Mouse (Mus musculus) neural tube, embryonic 13.5 days (tissue): ENCODE measurements at regions not wholly inside any gene's neighbourhood (a gene's known extent, or its start where the extent isn't known, plus 50 kb on each side); places are given as distances from the start of the nearest gene placed in this dataset.
A peak's percentile ranks its signal among the peaks of the same experiment; 100 is the strongest.

Experiments
- ATAC-seq: fragments of 200-750 bp; cut with Nextera tagmentation; 2 replicates; pipeline ENCODE4 v1.8.0; 2017; ENCODE audit warnings: low read depth, mild to moderate bottlenecking, moderate TSS enrichment, moderate library complexity
- H3K27ac ChIP-seq: fragments of 300-500 bp; sonication (generic); replicated peaks from 2 replicates; pipeline ENCODE4 v1.5.1; 2015; ENCODE audit warnings: moderate library complexity, mild to moderate bottlenecking, inconsistent platforms
- H3K27me3 ChIP-seq: fragments of 300-500 bp; sonication (generic); 2 replicates; pipeline ENCODE4 v1.6.1; 2015; ENCODE audit warnings: mild to moderate bottlenecking, inconsistent platforms
- H3K36me3 ChIP-seq: fragments of 300-500 bp; sonication (generic); 2 replicates; pipeline ENCODE4 v1.6.1; 2015; ENCODE audit warnings: mild to moderate bottlenecking, inconsistent platforms
- H3K4me1 ChIP-seq: fragments of 300-500 bp; sonication (generic); replicated peaks from 2 replicates; pipeline ENCODE4 v1.6.1; 2015; ENCODE audit warnings: inconsistent platforms
- H3K4me2 ChIP-seq: fragments of 300-500 bp; sonication (generic); 2 replicates; pipeline ENCODE4 v1.6.1; 2015; ENCODE audit warnings: inconsistent platforms, mild to moderate bottlenecking, moderate library complexity
- H3K4me3 ChIP-seq: fragments of 300-500 bp; sonication (generic); 2 replicates; pipeline ENCODE4 v1.5.1; 2015; ENCODE audit warnings: mild to moderate bottlenecking, inconsistent platforms
- H3K9ac ChIP-seq: fragments of 300-500 bp; sonication (generic); 2 replicates; pipeline ENCODE4 v1.6.1; 2015; ENCODE audit warnings: moderate library complexity, mild to moderate bottlenecking, inconsistent platforms
- H3K9me3 ChIP-seq: fragments of 300-500 bp; sonication (generic); 2 replicates; pipeline ENCODE4 v1.6.1; 2016; ENCODE audit warnings: inconsistent platforms
- WGBS: fragments of 180-500 bp; shearing (Covaris S2); methylation state at CpG from one replicate; pipeline ENCODE4 v1.1.7; 2015; 5-methylcytosine and 5-hydroxymethylcytosine counted together

DNA sequence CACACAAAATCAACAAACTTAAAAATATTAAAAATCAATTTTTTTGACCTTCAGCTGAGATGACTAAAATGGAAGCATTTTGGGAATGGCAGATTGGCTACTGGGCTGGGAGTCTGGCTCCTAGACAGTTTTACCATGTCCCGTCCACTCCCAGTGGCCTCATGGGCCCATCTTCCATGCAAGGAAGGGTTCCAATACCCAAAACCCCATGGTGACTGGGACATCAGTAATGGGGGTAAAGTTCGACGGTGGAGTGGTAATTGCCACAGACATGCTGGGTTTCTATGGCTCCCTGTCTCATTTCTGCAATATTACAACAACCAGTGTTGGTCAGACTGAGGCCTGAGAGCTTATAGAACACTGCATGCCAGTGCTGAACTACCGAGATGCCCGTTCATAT is 82.2 kb downstream of the Il20rb start:
- 92% methylated on average over 5 of the region's 5 CpGs for WGBS

GRCm38 (mm10) chr9:100400366-100400765 is 86.2 kb downstream of the Il20rb start:
- no peaks in the 10 kb centered on the region for H3K4me1 ChIP-seq
- ATAC-seq, result peak; percentile 77
- WGBS, result 23% methylated on average over 8 of the region's 8 CpGs
- no peak overlapping the region for H3K4me2 ChIP-seq
- H3K27ac ChIP-seq, result no peak overlapping the region
- peaks cover 3% of the 10 kb centered on the region; the same call in 1 of the 2 replicates for H3K27me3 ChIP-seq
- H3K9me3 ChIP-seq, result no peaks in the 10 kb centered on the region
- no peak overlapping the region for H3K9ac ChIP-seq
- H3K36me3 ChIP-seq, result no peaks in the 10 kb centered on the region
- no peak overlapping the region for H3K4me3 ChIP-seq

More for the DNA sequence above, 82.2 kb downstream of the Il20rb start:
- H3K9ac ChIP-seq, result no peak overlapping the region
- no peak overlapping the region for H3K4me3 ChIP-seq
- no peaks in the 10 kb centered on the region for H3K4me1 ChIP-seq
- no peaks in the 10 kb centered on the region for H3K27me3 ChIP-seq
- H3K27ac ChIP-seq, result no peak overlapping the region
- no peak overlapping the region for H3K4me2 ChIP-seq
- H3K9me3 ChIP-seq, result 0 out of 2 replicates have a peak, but pooled peaks cover 4% of the 10 kb centered on the region
- H3K36me3 ChIP-seq, result no peaks in the 10 kb centered on the region
- no peak for ATAC-seq

DNA sequence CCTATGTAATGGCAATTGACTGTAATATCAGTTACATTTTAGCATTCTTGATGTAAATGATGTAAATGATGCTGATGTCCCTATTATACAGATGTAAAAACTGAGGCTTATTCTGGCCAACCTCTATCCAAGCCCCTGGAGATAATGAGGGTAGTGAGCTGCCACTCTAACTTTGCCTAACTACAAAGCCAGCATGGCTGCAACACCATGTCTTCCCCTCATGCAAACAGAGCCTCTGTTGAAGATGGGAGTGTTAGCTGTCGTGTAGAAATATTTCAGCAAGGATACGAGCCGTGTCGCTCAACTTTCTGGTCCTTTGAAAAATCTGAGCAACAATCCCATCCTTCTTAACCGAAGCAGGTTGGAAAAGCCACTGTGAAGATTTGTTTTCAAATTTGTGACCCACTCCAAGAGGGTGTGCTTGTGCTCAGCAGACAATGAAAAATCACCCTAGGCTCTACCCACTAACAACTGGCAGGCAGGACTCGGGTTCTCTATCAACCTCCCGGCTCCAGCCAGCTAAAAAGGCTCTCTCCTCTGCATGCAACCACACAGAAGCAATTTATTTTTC is 90.2 kb downstream of the Il20rb start:
- H3K36me3 ChIP-seq, result no peaks in the 10 kb centered on the region
- peaks cover 3% of the 10 kb centered on the region; the same call in 1 of the 2 replicates for H3K27me3 ChIP-seq
- no peak overlapping the region for H3K4me2 ChIP-seq
- no peaks in the 10 kb centered on the region for H3K4me1 ChIP-seq
- no peak overlapping the region for H3K27ac ChIP-seq
- H3K4me3 ChIP-seq, result no peak overlapping the region
- H3K9me3 ChIP-seq, result no peaks in the 10 kb centered on the region
- H3K9ac ChIP-seq, result no peak overlapping the region
- WGBS, result 82% methylated on average over 7 of the region's 7 CpGs
- no peak for ATAC-seq

GRCm38 (mm10) chr9:100395711-100396110 is 90.9 kb downstream of the Il20rb start:
- H3K36me3 ChIP-seq, result no peaks in the 10 kb centered on the region
- H3K4me2 ChIP-seq, result no peak overlapping the region
- H3K27me3 ChIP-seq, result peaks cover 3% of the 10 kb centered on the region; the same call in 1 of the 2 replicates
- no peaks in the 10 kb centered on the region for H3K4me1 ChIP-seq
- H3K9me3 ChIP-seq, result no peaks in the 10 kb centered on the region
- H3K4me3 ChIP-seq, result no peak overlapping the region
- H3K9ac ChIP-seq, result no peak overlapping the region
- no peak overlapping the region for H3K27ac ChIP-seq
- no peak for ATAC-seq
- WGBS, result 5% methylated on average over 5 of the region's 5 CpGs

DNA sequence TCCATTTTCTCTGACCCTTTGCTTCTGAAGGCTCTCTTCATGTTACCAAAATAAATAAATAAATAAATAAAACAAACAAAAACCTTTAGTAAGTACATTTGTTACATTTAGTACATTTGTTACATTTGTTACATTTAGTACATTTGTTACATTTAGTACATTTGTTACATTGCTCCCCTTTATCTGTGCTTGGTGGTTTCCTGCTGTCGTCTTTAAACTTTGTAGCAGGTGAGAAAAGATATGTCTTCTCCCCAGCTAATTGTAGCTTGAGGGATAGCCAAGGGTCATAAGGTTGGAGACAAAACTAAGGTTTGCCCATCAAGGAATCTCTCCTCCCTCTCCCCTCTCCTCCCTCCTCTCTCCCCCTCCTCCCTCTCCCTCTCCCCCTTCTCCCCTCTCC is 92.0 kb downstream of the Il20rb start:
- no peak for ATAC-seq
- Histone ChIP-seq H3K9ac (no peak overlapping the region), H3K9me3 (no peaks in the 10 kb centered on the region), H3K27ac (no peak overlapping the region), H3K4me3 (no peak overlapping the region), H3K4me2 (no peak overlapping the region), H3K27me3 (peaks cover 3% of the 10 kb centered on the region; the same call in 1 of the 2 replicates), H3K36me3 (no peaks in the 10 kb centered on the region), H3K4me1 (no peaks in the 10 kb centered on the region)
- WGBS, result 69% methylated on average over 1 of the region's 1 CpGs

DNA sequence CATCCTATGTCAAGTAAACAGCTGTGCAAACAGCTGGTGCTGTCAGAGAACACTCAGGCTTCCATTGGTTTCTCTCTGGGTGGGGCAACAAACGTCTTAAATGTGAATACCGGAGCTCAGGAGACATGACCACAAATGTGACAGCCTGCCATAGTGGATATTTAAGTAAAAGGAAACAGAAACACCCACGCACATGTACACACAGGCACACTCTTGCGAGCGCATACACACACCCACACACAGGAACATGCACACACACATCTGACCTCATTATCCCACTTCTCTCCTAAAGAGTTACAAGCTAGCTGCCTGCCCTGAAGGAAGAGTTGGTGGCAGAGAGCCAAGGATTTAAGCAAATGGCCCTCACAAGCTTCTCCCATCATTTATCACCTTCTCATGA is 92.4 kb downstream of the Il20rb start:
- no peaks in the 10 kb centered on the region for H3K4me1 ChIP-seq
- peaks cover 3% of the 10 kb centered on the region; the same call in 1 of the 2 replicates for H3K27me3 ChIP-seq
- no peak overlapping the region for H3K4me2 ChIP-seq
- H3K9me3 ChIP-seq, result no peaks in the 10 kb centered on the region
- H3K9ac ChIP-seq, result no peak overlapping the region
- H3K27ac ChIP-seq, result no peak overlapping the region
- no peaks in the 10 kb centered on the region for H3K36me3 ChIP-seq
- H3K4me3 ChIP-seq, result no peak overlapping the region
- 73% methylated on average over 5 of the region's 5 CpGs for WGBS
- no peak for ATAC-seq

DNA sequence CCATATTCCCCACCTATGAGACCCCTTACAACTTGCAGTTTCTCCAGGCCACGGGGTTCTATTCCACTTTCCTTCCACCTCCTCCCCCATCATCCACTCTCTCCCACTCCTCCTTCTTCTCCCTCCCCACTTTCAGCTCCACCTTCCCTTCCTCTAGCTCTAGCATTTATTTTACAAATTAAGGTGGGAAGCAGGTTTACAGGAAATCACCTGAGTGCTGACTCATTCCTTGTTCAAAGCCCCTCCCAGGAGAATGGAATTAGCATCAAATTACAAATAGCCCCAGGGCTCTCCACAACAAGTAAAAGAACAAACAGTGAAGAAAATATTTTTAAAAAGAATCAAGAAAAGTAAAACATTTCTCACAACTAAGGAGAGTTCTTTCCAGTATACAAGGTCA is 94.3 kb downstream of the Il20rb start:
- Histone ChIP-seq H3K4me2 (no peak overlapping the region), H3K9ac (no peak overlapping the region), H3K4me3 (no peak overlapping the region), H3K27ac (no peak overlapping the region), H3K9me3 (no peaks in the 10 kb centered on the region), H3K4me1 (no peaks in the 10 kb centered on the region), H3K27me3 (no peaks in the 10 kb centered on the region), H3K36me3 (no peaks in the 10 kb centered on the region)
- WGBS, result 29% methylated on average over 1 of the region's 1 CpGs
- no peak for ATAC-seq

GRCm38 (mm10) chr9:100391566-100392213 is 94.9 kb downstream of the Il20rb start:
- Histone ChIP-seq H3K9ac (no peak overlapping the region), H3K4me2 (no peak overlapping the region), H3K9me3 (no peaks in the 10 kb centered on the region), H3K27me3 (peaks cover 5% of the 10 kb centered on the region; the same call in 1 of the 2 replicates), H3K4me1 (no peaks in the 10 kb centered on the region), H3K36me3 (no peaks in the 10 kb centered on the region), H3K27ac (no peak overlapping the region), H3K4me3 (no peak overlapping the region)
- WGBS, result 77% methylated on average over 8 of the region's 8 CpGs
- ATAC-seq, result no peak

DNA sequence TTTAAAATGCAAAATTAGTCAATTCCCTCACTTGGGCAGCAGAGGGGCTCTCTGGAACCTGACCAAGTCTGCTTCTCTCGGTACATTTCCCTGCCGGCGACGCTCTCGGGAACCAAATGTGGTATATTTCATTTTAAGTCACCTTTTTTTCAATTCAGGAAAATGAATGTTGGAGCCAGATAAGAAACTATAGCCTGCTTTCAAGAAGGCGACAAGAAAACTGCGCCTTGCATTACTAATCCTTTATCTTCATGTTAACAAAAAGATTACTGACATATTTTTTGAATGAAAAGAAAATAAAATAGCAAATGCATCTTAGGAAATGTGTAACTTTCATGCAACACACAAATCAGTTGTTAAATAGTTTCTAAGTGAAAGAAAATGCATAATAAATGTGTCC is 98.2 kb downstream of the Il20rb start:
- Histone ChIP-seq H3K27me3 (peaks cover 7% of the 10 kb centered on the region; the same call in 1 of the 2 replicates), H3K36me3 (no peaks in the 10 kb centered on the region), H3K4me2 (no peak overlapping the region), H3K4me3 (no peak overlapping the region), H3K4me1 (no peaks in the 10 kb centered on the region), H3K9me3 (no peaks in the 10 kb centered on the region), H3K9ac (no peak overlapping the region), H3K27ac (no peak overlapping the region)
- ATAC-seq, result no peak
- 84% methylated on average over 7 of the region's 7 CpGs for WGBS

DNA sequence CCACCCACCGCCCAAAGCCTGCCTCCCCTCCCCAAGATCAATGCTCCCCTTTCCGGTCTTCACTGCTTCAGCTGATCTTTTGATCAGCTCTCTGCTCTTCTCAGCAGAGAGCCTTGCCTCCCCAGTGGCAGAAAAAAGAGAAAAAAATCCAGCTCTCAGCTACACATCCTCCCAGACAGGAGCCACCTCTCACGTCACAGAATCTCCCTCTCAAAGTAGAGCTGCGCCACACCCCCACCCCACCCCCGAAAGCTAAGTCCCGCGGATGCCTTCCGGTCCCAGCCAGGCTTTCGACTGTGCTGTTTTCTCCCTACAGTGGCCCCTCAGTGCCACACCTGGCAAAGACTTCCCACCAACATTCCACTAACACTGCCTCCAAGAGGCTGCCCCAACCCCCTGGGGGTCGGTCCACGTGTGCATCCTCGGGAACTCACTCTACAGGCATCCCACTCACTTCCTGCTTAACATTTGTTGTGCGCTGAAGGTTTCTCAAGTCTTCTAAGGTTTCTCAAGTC is 99.4 kb downstream of the Il20rb start:
- H3K27me3 ChIP-seq, result peaks cover 7% of the 10 kb centered on the region; the same call in 1 of the 2 replicates
- no peaks in the 10 kb centered on the region for H3K36me3 ChIP-seq
- H3K4me2 ChIP-seq, result no peak overlapping the region
- H3K4me3 ChIP-seq, result no peak overlapping the region
- H3K9ac ChIP-seq, result no peak overlapping the region
- H3K27ac ChIP-seq, result no peak overlapping the region
- no peak for ATAC-seq
- WGBS, result 40% methylated on average over 13 of the region's 13 CpGs
- no peaks in the 10 kb centered on the region for H3K4me1 ChIP-seq
- H3K9me3 ChIP-seq, result no peaks in the 10 kb centered on the region

GRCm38 (mm10) chr9:100382492-100382891 is 104.1 kb downstream of the Il20rb start:
- Histone ChIP-seq H3K27me3 (peaks cover 7% of the 10 kb centered on the region; the same call in 1 of the 2 replicates), H3K4me2 (no peak overlapping the region), H3K9me3 (no peaks in the 10 kb centered on the region), H3K9ac (no peak overlapping the region), H3K27ac (no peak overlapping the region), H3K36me3 (no peaks in the 10 kb centered on the region), H3K4me1 (no peaks in the 10 kb centered on the region), H3K4me3 (no peak overlapping the region)
- WGBS, result 52% methylated on average over 5 of the region's 5 CpGs
- no peak for ATAC-seq

GRCm38 (mm10) chr9:100369921-100370320 is 116.7 kb downstream of the Il20rb start:
- Histone ChIP-seq H3K27ac (no peak overlapping the region), H3K36me3 (no peaks in the 10 kb centered on the region), H3K9me3 (no peaks in the 10 kb centered on the region), H3K4me3 (no peak overlapping the region), H3K4me2 (no peak overlapping the region), H3K9ac (no peak overlapping the region), H3K4me1 (no peaks in the 10 kb centered on the region), H3K27me3 (no peaks in the 10 kb centered on the region)
- ATAC-seq, result no peak
- WGBS, result 89% methylated on average over 5 of the region's 5 CpGs
